Mouse (Mus musculus) ovary, adult 18-20 months (tissue): ENCODE measurements around the gene Uaca.
A peak's percentile ranks its signal among the peaks of the same experiment; 100 is the strongest.

Experiments used
- DNase-seq: peaks from one replicate; pipeline ENCODE4 v3.0.0; 2022; ENCODE audit warnings: low spot score, mixed read lengths

The Uaca gene

DNA sequence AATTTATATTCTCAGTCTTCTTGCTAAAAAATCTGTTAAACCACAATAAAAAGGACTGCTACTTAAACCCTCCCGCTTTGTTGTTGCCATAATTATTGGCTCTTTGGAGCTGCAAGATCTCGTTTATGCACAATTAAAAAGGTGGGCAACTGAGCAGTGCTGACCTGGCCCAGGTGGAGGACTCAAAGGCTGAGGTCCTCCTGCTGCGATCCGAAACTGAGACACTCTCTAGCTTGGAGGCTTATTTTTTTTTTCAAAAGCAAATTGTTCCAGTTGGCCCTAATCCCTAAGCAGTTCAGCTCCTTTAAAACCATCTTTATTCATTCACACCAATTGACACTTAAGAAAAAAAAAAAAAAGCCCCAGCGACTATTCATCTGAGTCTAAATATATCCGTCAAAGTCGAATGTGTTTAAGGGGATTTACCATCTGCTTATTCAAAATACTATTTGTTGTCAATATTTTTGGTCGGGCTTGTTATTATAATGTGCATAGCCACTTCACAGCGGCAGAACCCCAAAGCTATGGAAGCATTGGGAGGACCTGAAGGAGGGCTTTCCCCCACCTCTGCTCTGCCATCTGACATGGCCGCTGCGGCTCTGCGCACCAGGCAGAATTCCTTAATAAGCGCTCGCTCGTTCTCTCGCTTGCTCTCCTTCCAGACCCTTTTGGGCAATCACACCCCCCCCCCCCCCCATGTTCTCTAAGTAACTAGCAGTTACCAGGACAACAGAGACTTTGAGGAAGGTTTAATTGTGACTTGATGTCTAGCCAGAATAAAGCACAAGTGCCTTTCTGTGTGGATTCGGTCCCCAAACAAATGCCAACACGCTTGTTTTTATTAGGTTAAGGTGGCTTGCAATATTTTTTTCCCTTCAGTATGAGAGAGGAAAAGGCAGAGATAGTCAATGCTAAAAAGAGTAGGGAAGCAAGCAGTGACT lies 92.4 kb downstream of the Uaca start:
- DNase-seq: no peak

DNA sequence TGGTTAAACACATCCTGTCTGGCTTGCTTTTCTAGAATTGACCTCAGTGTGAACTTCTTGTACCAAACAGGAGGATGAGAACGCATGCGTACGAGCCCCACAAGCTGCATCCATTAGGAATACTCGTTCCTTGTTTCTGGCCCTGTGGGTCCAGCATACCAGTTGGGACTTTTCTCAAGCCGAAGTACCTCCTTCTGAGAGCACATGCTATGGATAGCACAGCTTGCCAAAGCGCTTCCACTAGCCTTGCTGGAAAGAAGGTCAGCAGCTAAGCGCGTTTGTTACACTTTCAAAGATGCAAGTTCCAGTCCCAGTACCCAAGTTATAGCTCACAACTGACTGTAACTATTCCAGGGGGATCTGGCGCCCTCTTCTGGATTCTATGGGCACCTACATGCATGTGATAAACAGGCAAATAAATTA lies 93.1 kb downstream of the Uaca start:
- no peak for DNase-seq

DNA sequence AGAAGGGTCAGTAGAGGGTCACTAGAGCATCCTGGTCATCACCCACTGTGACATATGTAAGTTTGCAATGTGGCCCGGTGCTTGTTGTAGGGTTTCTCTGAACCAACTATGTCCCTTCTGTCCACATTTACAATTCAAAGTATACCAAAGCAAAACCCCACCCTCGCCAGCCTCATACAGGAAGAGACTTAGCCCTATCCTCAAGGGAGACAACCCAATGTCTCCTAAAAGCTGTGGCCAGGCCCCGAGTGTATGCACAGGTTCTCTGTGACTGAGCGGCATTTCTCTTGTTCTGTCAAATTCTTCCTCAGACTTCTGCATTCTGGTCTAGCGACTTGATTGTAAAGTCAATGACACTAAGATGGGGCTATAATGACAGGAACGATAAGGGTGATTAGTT lies 99.2 kb downstream of the Uaca start:
- no peak for DNase-seq

DNA sequence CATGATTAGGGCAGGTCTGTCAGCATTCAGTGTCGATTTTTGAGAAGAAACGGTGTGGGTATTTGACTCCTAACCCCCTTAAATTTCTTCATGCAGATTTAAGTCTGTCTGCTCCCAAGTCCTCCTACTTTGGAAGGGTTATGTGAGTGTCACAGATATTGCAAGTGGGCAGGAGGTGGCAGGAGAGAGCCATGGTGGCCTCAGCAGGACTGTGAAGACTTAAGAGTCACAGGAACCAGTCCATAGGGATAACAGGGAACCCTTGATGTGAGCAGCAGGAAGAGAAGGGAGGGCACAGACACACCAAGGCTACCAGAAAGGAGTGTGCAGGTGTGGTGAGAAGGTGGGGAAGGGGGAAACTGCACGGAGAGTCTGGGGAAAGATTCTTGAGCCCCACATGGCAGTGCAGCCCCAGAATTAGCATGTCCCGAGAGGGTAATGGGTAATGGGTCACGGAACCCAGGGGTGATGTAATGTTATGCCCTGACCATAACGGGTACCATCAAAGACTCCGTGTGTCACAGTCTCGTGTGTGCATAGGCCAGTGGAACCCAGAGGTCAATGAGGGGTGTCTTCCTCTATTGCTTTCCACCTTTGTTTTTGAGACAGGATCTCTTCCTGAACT lies 101.3 kb downstream of the Uaca start:
- DNase-seq: peak; percentile 36

DNA sequence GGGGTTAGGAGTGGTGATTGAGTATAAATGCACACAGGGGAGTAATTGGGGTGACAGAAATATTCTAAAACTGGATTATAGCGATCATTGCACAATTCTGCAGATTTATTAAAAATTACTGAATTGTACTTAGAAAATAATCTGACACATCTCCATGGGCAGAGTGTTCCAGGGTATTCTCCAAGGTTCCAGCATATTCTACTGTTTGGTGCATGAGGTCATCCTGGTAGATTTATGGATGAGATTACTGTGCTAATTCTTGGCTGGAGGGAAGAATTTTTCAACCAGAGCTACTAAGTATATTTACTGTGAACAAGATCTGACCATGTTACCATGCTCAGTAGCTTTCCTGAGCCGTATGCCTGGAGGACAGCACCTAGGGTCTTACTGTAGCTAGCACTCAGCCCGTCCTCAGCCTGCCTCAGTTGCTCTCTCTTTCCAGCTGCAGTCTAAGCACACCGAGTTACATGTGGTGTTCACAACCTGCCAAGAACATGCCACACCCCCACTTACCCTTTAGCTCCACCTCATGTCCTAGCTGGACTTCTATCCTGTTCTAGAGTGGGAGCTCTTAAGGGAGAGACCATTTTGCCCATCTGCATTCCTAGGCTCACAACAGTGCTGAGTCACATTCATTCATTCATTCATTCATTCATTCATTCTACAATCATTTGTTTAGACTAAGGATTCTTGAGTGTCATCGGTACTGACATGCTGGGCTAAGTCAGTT lies 104.1 kb downstream of the Uaca start:
- no peak for DNase-seq

DNA sequence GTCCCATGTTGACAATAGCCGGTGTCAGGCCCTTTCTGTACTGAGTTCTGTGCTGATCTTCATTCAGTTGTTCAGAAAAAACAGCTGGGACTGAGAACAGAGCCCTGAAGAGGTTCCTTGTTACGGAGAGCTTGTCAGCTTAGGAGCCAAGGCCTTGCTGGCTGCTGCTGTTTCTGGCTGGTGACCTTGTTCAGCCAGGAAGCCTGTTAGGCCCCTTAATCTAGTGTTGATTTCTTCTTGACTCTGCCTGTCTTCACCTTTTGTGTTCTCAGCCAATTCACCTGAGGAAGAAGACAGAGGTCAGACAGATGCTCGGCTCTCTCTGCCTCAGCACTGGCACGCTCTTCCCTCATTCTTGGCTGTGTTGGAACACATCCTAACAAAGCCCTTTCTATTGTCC lies 104.9 kb downstream of the Uaca start:
- DNase-seq: no peak

DNA sequence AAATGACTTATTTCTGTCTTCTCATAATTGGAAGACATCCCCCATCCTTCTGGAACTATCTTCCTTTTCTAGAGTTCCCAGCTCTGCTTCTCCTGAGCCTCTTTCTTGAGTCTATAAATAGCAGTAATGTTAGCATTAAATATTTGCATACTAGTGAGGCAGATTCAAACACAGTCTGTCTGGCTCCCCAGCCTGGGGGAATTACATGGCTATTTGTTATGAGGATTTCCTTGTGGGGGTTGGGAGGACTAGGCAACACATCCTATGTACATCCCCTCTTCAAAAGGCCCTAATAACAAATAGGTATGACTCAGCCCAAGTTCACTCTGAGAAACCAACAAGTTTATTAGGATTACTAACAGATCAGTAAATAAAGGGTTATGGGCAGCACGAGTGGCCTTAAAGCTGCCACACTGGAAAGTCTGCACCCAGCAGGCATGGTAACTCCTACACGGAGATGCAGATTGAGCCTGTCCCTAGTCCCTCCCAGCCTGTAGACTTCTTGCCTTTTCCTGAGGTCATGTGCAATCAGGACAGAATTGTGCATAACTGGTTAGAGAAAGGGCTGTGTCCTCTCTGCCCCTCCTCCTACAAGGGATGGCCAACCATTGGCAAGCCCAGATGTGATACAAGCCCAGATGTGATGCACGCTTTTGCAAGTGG lies 105.6 kb downstream of the Uaca start:
- no peak for DNase-seq

DNA sequence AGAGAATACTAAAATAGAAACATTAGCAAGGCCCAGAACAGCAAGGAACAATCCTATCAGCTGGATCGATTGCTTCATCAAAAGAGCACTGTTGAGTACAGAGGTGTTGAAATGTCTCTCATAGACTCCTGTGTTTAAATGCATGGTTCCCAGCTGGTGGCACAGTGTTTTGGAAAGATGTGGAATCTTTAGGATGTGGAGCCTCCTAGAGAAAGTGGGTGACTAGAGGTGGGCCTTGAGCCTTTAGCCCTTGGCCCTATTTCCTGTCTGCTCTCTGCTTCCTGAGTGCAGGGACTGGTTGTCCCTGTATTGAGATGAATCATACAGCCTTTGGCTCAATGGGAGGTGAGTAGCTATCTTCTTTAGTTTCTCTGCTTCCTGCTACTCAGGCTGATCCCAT lies 117.9 kb downstream of the Uaca start:
- DNase-seq: no peak

DNA sequence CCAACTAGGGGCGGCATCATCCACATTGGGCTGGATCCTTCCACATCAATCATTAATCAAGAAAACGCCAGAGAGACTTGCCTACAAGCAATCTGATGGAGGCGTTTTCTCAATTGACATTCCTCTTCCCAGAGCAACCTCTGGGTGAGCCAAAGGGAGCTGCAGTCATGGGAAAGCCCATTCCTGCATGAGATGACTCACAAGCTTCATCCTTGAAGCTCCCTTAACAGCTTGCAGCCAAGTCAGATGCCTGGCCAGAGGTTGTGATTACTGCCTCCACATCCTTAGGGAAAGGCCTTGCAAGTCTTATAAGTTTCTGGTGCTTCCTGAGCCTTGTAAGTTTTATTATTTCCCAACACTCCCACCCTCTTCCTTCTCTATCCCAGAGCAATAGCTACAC lies 119.3 kb downstream of the Uaca start:
- DNase-seq: no peak

DNA sequence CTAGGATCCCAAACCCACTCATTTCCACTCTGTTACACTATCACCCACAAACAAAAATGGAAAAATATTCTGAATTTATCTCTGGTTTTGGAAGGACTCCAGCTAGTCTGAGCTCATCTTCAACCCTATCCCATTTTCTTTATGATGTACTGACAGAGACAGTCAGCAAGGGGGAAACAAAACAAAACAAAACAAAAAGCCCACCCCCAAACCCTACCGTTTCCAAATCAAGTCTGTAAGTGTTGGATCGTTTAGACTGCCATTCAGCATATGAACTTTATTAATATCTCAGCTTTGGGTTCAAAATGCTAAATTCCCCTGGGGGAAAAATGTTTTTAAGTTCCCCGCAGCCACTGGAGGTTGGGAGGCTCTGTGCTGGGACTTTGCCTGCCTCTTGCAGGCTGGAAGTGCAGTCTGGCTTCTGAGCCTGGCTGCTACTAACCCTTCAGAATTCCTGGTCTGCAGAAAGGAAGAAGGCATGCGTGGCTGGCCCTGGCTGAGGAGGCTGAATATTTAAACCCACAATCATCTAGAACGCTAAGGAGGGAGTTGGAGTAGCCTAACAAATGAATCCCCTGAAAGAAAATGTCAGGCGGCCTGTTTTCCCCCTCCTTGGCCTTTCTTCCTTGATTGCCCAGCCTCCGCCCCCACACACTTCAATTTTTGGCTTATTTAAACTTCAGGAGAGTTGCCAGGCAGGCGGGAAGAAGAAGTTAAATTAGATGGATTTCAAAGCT lies 125.8 kb downstream of the Uaca start:
- DNase-seq: no peak

DNA sequence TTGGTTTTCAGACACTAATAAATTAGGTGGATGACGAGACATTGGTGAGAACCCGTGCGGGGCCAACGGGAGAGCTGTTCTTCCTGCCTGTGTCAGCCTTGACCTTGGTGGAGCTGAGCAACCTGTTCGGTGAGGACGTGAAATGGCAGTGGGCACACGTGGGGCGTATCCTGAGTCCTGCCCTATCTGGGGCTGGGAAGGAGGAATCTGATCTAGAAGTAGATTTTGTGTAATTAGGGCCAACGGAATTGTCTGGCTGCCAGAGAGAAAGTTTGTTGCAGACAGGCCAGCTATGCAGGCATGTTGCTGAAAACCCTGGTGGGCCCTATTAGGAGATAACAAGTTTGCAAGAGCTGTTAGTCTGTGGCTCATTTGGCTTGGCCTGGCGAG lies 126.3 kb downstream of the Uaca start:
- peak; percentile 28 for DNase-seq

DNA sequence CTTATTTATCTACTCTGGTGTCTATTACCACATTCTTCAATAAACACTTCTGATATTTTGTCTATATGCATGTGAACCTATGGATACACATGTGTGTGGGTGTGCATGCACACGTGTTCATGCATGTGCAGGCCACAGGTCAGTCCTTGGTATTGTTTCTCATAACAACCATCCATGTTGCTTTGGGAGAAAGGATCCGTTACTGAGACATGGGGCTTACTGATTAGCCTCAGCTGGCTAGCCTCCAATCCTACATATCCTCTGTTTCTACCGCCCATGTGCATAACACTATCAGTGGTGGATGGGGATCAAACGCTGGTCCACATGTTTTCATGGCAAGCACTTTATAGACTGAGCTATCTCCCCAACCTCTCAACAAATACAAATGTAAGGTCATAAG lies 126.9 kb downstream of the Uaca start:
- DNase-seq: no peak

DNA sequence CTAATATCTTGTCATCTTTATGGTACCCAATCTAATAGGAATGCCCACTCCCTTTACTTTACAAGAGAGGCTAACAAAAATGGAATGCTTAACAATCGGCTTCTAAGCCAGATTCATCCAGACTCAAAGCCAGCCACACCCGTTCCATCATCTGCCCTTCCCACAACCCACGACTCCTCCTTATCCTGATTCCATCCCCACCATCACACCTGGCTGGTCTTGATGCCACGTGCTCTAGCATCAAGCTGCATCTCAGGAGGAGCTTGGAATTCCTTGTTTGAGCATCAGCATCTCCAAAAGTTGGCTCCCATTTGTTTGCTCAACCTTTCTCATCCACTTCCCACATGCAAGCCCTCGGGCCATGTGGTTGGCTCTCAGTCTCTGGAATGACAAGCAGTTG lies 127.5 kb downstream of the Uaca start:
- DNase-seq: no peak

DNA sequence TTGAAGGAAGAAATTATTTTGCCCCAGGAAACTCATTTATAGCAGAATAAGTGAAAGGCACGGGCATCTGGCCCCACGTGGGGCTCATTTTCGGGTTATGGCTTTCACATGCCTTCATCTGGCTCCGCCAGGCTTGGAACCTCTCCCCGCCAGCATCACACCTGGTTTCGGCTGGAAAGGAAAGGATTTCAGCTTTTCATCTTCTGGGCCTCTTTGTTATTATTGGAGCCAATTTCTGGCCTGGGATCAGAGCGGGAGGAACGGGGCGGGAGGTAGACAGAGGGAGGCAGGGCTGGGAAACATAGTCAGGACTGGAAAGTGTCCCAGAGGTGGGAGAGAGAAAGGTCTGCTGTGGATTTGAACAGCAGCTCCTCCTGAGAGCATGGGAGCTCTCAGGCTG lies 132.0 kb downstream of the Uaca start:
- DNase-seq: peak; percentile 37

DNA sequence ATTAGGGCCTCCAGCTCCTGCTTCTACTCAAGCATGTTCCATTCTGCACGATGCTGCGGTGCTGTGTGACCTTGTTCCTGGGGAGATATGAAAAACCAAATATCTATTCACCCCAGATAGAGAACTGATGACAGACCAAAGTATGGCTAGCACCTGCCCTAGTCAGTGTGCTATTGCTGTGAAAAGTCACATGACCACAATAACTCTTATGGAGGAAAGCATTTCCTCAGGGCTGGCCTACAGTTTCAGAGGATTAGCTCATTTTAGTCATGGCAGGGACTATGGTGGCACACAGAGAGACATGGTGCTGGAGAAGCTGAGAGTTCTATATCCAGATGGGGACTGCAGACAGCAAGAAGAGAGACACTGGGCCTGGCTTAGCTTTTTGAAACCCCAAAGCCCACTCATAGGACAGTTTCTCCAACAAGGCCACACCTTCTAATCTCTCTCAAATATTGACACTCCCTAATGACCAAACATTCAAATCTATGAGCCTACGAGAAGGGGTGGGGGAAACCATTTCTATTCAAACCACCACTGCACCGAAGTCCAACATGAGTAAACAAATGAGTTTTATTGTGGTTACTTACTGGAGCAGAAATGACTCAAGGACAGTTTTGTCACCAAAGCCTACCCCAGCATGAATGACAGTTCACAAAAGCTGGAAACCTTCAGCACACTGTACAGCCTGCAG lies 135.1 kb downstream of the Uaca start:
- no peak for DNase-seq
